Mouse (Mus musculus): ENCODE data around the gene Chrnb2.

GRCm38 (mm10) chr3:89704064-89704463 is 60.4 kb downstream of the Chrnb2 start:
- TF ChIP-seq CTCF (IDR thresholded peaks at IDR 0.05; ENCODE audit: low read depth) (no peak), EP300 (IDR thresholded peaks at IDR 0.05; ENCODE audit: low read depth) (no peak)
